Mouse (Mus musculus): ENCODE data around the gene Prmt3.

GRCm38 (mm10) chr7:49807093-49807682, 29.0 kb downstream of the Prmt3 start:
- TF ChIP-seq CTCF (IDR thresholded peaks at IDR 0.05; ENCODE audit: low read depth): no peak
- no peak for TF ChIP-seq EP300 (IDR thresholded peaks at IDR 0.05; ENCODE audit: low read depth)
